Mouse (Mus musculus) forebrain, postnatal 0 days (tissue): ENCODE results near the gene 2310009B15Rik. TPM values are rescaled to one million over a fixed set of nuclear protein-coding genes. Genes with fewer than 3 reads are reported as not detected.

Experiments used
- ATAC-seq: fragments of 200-750 bp; cut with Nextera tagmentation; 2 replicates; pipeline ENCODE4 v1.8.0; 2017; ENCODE audit warnings: mild to moderate bottlenecking, moderate library complexity
- DNase-seq: peaks from one replicate; pipeline ENCODE4 v3.0.0-alpha.2; 2015
- H3K27ac ChIP-seq: fragments of 300-500 bp; sonication (generic); 2 replicates; pipeline ENCODE4 v1.5.1; 2014; ENCODE audit warnings: low read depth, mild to moderate bottlenecking, antibody characterized with exemption, low read length, moderate library complexity, mixed read lengths
- H3K27me3 ChIP-seq: fragments of 300-500 bp; sonication (generic); 2 replicates; pipeline ENCODE4 v1.6.1; 2014; ENCODE audit warnings: mild to moderate bottlenecking, low read length, mixed read lengths; ENCODE audit not compliant: insufficient read depth
- H3K36me3 ChIP-seq: fragments of 300-500 bp; sonication (generic); 2 replicates; pipeline ENCODE4 v1.6.1; 2014; ENCODE audit warnings: mild to moderate bottlenecking, moderate library complexity; ENCODE audit not compliant: insufficient read depth
- H3K4me1 ChIP-seq: fragments of 300-500 bp; sonication (generic); 2 replicates; pipeline ENCODE4 v1.6.1; 2014; ENCODE audit warnings: antibody characterized with exemption; ENCODE audit not compliant: insufficient read depth
- H3K4me2 ChIP-seq: fragments of 300-500 bp; sonication (generic); 2 replicates; pipeline ENCODE4 v1.6.1; 2014; ENCODE audit warnings: low read depth, mild to moderate bottlenecking, moderate library complexity
- H3K4me3 ChIP-seq: fragments of 300-500 bp; sonication (generic); 2 replicates; pipeline ENCODE4 v1.5.1; 2014; ENCODE audit warnings: low read depth, low read length, mixed read lengths
- H3K9ac ChIP-seq: fragments of 300-500 bp; sonication (generic); 2 replicates; pipeline ENCODE4 v1.6.1; 2014; ENCODE audit warnings: mild to moderate bottlenecking
- H3K9me3 ChIP-seq: fragments of 300-500 bp; sonication (generic); 2 replicates; pipeline ENCODE4 v1.6.1; 2016; ENCODE audit warnings: low read length
- CTCF ChIP-seq: sonication (generic); IDR thresholded peaks from 2 replicates; pipeline ENCODE4 v1.5.1; 2016; ENCODE audit warnings: antibody characterized with exemption, control low read depth, low read depth
- WGBS: fragments of 180-500 bp; shearing (Covaris S2); extraction: QIAGEN DNeasy Blood & Tissue Kit; methylation state at CpG from one replicate; pipeline ENCODE4 v1.1.7; 2014; 5-methylcytosine and 5-hydroxymethylcytosine counted together
- polyA plus RNA-seq: library from polyadenylated mRNA; unstranded; fragments of >200 nt; fragmentation: Nextera tagmentation; extraction: Ambion mirVana; gene quantifications from 2 replicates; pipeline ENCODE4 v1.2.1, GENCODE M21; 2015
- total RNA-seq: library from RNA; depleted of rRNA; stranded (reverse); fragments of >200 nt; gene quantifications from 2 replicates; pipeline ENCODE4 v1.2.3, GENCODE M21; 2014

The 2310009B15Rik gene
- total and polyA plus RNA-seq, 2 experiments from 2014 or later = 33.0 to 41.9 TPM

- ATAC-seq = peak; percentile 28
- Histone ChIP-seq H3K4me2 (peak overlapping the region; percentile 49), H3K4me1 (peaks cover 10% of the 10 kb centered on the region), H3K9ac (peak overlapping the region; percentile 35), H3K27me3 (peaks cover 40% of the 10 kb centered on the region), H3K4me3 (peak overlapping the region; percentile 36), H3K36me3 (no peaks in the 10 kb centered on the region; the same call in 1 of the 2 replicates), H3K9me3 (no peaks in the 10 kb centered on the region), H3K27ac (peak overlapping the region; percentile 15; the same call in 1 of the 2 replicates)
- WGBS = 2% methylated on average over 16 of the region's 16 CpGs
- DNase-seq = no peak
- no peak for TF ChIP-seq CTCF
These were observed 8.6 kb downstream of the 2310009B15Rik start for GRCm38 (mm10) chr1:138848026-138848425.

GRCm38 (mm10) chr1:138847146-138847545, 9.5 kb downstream of the 2310009B15Rik start:
- WGBS = 1% methylated on average over 21 of the region's 21 CpGs
- Histone ChIP-seq H3K27me3 (peaks cover 45% of the 10 kb centered on the region), H3K4me1 (peaks cover 10% of the 10 kb centered on the region), H3K4me2 (peak overlapping the region; percentile 41), H3K9me3 (no peaks in the 10 kb centered on the region), H3K4me3 (peak overlapping the region; percentile 36), H3K27ac (no peak overlapping the region), H3K9ac (0 out of 2 replicates have a peak overlapping the region, but pooled peaks have one; percentile 22), H3K36me3 (no peaks in the 10 kb centered on the region; the same call in 1 of the 2 replicates)
- no peak for DNase-seq
- no peak for ATAC-seq
- TF ChIP-seq CTCF = no peak

GRCm38 (mm10) chr1:138846581-138846980, 10.1 kb downstream of the 2310009B15Rik start:
- WGBS = 11% methylated on average over 9 of the region's 9 CpGs
- Histone ChIP-seq H3K27me3 (peaks cover 46% of the 10 kb centered on the region), H3K4me3 (peak overlapping the region; percentile 16), H3K9ac (no peak overlapping the region), H3K9me3 (no peaks in the 10 kb centered on the region), H3K4me1 (peaks cover 10% of the 10 kb centered on the region), H3K36me3 (no peaks in the 10 kb centered on the region; the same call in 1 of the 2 replicates), H3K4me2 (peak overlapping the region; percentile 41; the same call in 1 of the 2 replicates), H3K27ac (no peak overlapping the region)
- ATAC-seq (no peak), DNase-seq (no peak)
- TF ChIP-seq CTCF = no peak

GRCm38 (mm10) chr1:138846131-138846530, 10.5 kb downstream of the 2310009B15Rik start:
- Histone ChIP-seq H3K4me1 (peaks cover 10% of the 10 kb centered on the region), H3K36me3 (no peaks in the 10 kb centered on the region; the same call in 1 of the 2 replicates), H3K9ac (no peak overlapping the region), H3K4me3 (0 out of 2 replicates have a peak overlapping the region, but pooled peaks have one; percentile 16), H3K27ac (no peak overlapping the region), H3K9me3 (no peaks in the 10 kb centered on the region), H3K27me3 (peaks cover 46% of the 10 kb centered on the region), H3K4me2 (peak overlapping the region; percentile 41; the same call in 1 of the 2 replicates)
- DNase-seq (no peak), ATAC-seq (no peak)
- no peak for TF ChIP-seq CTCF
- WGBS = 19% methylated on average over 12 of the region's 12 CpGs

GRCm38 (mm10) chr1:138845481-138845880, 11.2 kb downstream of the 2310009B15Rik start:
- DNase-seq = no peak
- H3K27me3 ChIP-seq = peaks cover 46% of the 10 kb centered on the region
- H3K4me3 ChIP-seq = no peak overlapping the region
- no peaks in the 10 kb centered on the region for H3K36me3 ChIP-seq
- H3K9me3 ChIP-seq = no peaks in the 10 kb centered on the region
- H3K4me2 ChIP-seq = 0 out of 2 replicates have a peak overlapping the region, but pooled peaks have one; percentile 41
- H3K27ac ChIP-seq = no peak overlapping the region
- no peak for ATAC-seq
- no peak for TF ChIP-seq CTCF
- peaks cover 10% of the 10 kb centered on the region for H3K4me1 ChIP-seq
- H3K9ac ChIP-seq = no peak overlapping the region
- WGBS = 31% methylated on average over 3 of the region's 3 CpGs

GRCm38 (mm10) chr1:138844166-138844565, 12.5 kb downstream of the 2310009B15Rik start:
- no peak for TF ChIP-seq CTCF
- no peak for ATAC-seq
- no peak overlapping the region for H3K27ac ChIP-seq

GRCm38 (mm10) chr1:138843361-138844091, 13.1 kb downstream of the 2310009B15Rik start:
- peak; percentile 17; the same call in 1 of the 2 replicates for ATAC-seq
- peak overlapping the region; percentile 35 for H3K4me3 ChIP-seq
- no peaks in the 10 kb centered on the region for H3K9me3 ChIP-seq
- 1% methylated on average over 35 of the region's 35 CpGs for WGBS
- no peak for TF ChIP-seq CTCF
- peak overlapping the region; percentile 50 for H3K4me2 ChIP-seq
- H3K4me1 ChIP-seq = peaks cover 10% of the 10 kb centered on the region
- peak; percentile 63 for DNase-seq
- H3K27ac ChIP-seq = peak overlapping the region; percentile 45; the same call in 1 of the 2 replicates
- H3K9ac ChIP-seq = peak overlapping the region; percentile 22; the same call in 1 of the 2 replicates
- peaks cover 45% of the 10 kb centered on the region for H3K27me3 ChIP-seq
- no peaks in the 10 kb centered on the region for H3K36me3 ChIP-seq

More at GRCm38 (mm10) chr1:138844166-138844565, 12.5 kb downstream of the 2310009B15Rik start:
- Histone ChIP-seq H3K4me1 (peaks cover 10% of the 10 kb centered on the region), H3K9ac (no peak overlapping the region), H3K27me3 (peaks cover 46% of the 10 kb centered on the region), H3K36me3 (no peaks in the 10 kb centered on the region), H3K4me3 (peak overlapping the region; percentile 35), H3K4me2 (peak overlapping the region; percentile 50), H3K9me3 (no peaks in the 10 kb centered on the region)
- 0% methylated on average over 3 of the region's 3 CpGs for WGBS
- no peak for DNase-seq
